Mouse (Mus musculus): Measurements from ENCODE around the gene Otogl. TPM values are rescaled to one million over a fixed set of nuclear protein-coding genes. Genes with fewer than 3 reads are reported as not detected.

Otogl gene
- 0.10 and 0.19 TPM in 2 replicates for polyA plus RNA-seq (2012; rRNA removed)

- no peak within 1 kb of the TSS for H3K4me3 ChIP-seq (ENCODE audit: insufficient read depth, low read length)
- TF ChIP-seq POLR2A (IDR thresholded peaks at IDR 0.05; ENCODE audit: extremely low read depth, insufficient read depth, low read length) (no peak), CTCF (IDR thresholded peaks at IDR 0.05; ENCODE audit: extremely low read depth, insufficient read depth, low read length) (no peak)
- H3K4me1 ChIP-seq (ENCODE audit: control insufficient read depth, insufficient read depth, low read length), result no peaks in the 10 kb centered on the region
- no peak within 1 kb of the TSS for H3K27ac ChIP-seq (ENCODE audit: insufficient read depth, low read length)
Observed at GRCm38 (mm10) chr10:107912084-107912573, at the start of gene Otogl. Gene Otogl, minus strand, starts transcription at chr10:107912134.

GRCm38 (mm10) chr10:107956588-107956987 lies 44.7 kb upstream of the Otogl start:
- TF ChIP-seq POLR2A (IDR thresholded peaks at IDR 0.05; ENCODE audit: extremely low read depth, insufficient read depth, low read length) (no peak), CTCF (IDR thresholded peaks at IDR 0.05; ENCODE audit: extremely low read depth, insufficient read depth, low read length) (no peak)
- Histone ChIP-seq H3K4me3 (ENCODE audit: insufficient read depth, low read length) (no peak overlapping the region), H3K4me1 (ENCODE audit: control insufficient read depth, insufficient read depth, low read length) (no peaks in the 10 kb centered on the region), H3K27ac (ENCODE audit: insufficient read depth, low read length) (no peak overlapping the region)

- no peak for TF ChIP-seq POLR2A (IDR thresholded peaks at IDR 0.05; ENCODE audit: extremely low read depth, insufficient read depth, low read length)
- TF ChIP-seq CTCF (IDR thresholded peaks at IDR 0.05; ENCODE audit: extremely low read depth, insufficient read depth, low read length), result no peak
- no peak overlapping the region for H3K27ac ChIP-seq (ENCODE audit: insufficient read depth, low read length)
- no peaks in the 10 kb centered on the region for H3K4me1 ChIP-seq (ENCODE audit: control insufficient read depth, insufficient read depth, low read length)
- H3K4me3 ChIP-seq (ENCODE audit: insufficient read depth, low read length), result no peak overlapping the region
Observed at GRCm38 (mm10) chr10:107954444-107954843, 42.5 kb upstream of the Otogl start.

- H3K27ac ChIP-seq (ENCODE audit: insufficient read depth, low read length), result no peak overlapping the region
- H3K4me3 ChIP-seq (ENCODE audit: insufficient read depth, low read length), result no peak overlapping the region
- H3K4me1 ChIP-seq (ENCODE audit: control insufficient read depth, insufficient read depth, low read length), result no peaks in the 10 kb centered on the region; the same call in 1 of the 2 replicates
- no peak for TF ChIP-seq POLR2A (IDR thresholded peaks at IDR 0.05; ENCODE audit: extremely low read depth, insufficient read depth, low read length)
- no peak for TF ChIP-seq CTCF (IDR thresholded peaks at IDR 0.05; ENCODE audit: extremely low read depth, insufficient read depth, low read length)
Observed at GRCm38 (mm10) chr10:107951596-107951995, 39.7 kb upstream of the Otogl start.

- Histone ChIP-seq H3K27ac (ENCODE audit: insufficient read depth, low read length) (no peak overlapping the region), H3K4me1 (ENCODE audit: control insufficient read depth, insufficient read depth, low read length) (no peaks in the 10 kb centered on the region; the same call in 1 of the 2 replicates), H3K4me3 (ENCODE audit: insufficient read depth, low read length) (no peak overlapping the region)
- TF ChIP-seq POLR2A (IDR thresholded peaks at IDR 0.05; ENCODE audit: extremely low read depth, insufficient read depth, low read length) (no peak), CTCF (IDR thresholded peaks at IDR 0.05; ENCODE audit: extremely low read depth, insufficient read depth, low read length) (peak; percentile 53; the same call in 1 of the 2 replicates)
Observed at GRCm38 (mm10) chr10:107949945-107950344, 38.0 kb upstream of the Otogl start.

GRCm38 (mm10) chr10:107948647-107949046 lies 36.7 kb upstream of the Otogl start:
- Histone ChIP-seq H3K4me1 (ENCODE audit: control insufficient read depth, insufficient read depth, low read length) (no peaks in the 10 kb centered on the region; the same call in 1 of the 2 replicates), H3K4me3 (ENCODE audit: insufficient read depth, low read length) (no peak overlapping the region), H3K27ac (ENCODE audit: insufficient read depth, low read length) (no peak overlapping the region)
- no peak for TF ChIP-seq POLR2A (IDR thresholded peaks at IDR 0.05; ENCODE audit: extremely low read depth, insufficient read depth, low read length)
- no peak for TF ChIP-seq CTCF (IDR thresholded peaks at IDR 0.05; ENCODE audit: extremely low read depth, insufficient read depth, low read length)

GRCm38 (mm10) chr10:107948038-107948437 lies 36.1 kb upstream of the Otogl start:
- TF ChIP-seq CTCF (IDR thresholded peaks at IDR 0.05; ENCODE audit: extremely low read depth, insufficient read depth, low read length), result no peak
- no peak for TF ChIP-seq POLR2A (IDR thresholded peaks at IDR 0.05; ENCODE audit: extremely low read depth, insufficient read depth, low read length)
- no peak overlapping the region for H3K4me3 ChIP-seq (ENCODE audit: insufficient read depth, low read length)

GRCm38 (mm10) chr10:107946348-107946747 lies 34.4 kb upstream of the Otogl start:
- Histone ChIP-seq H3K4me1 (ENCODE audit: control insufficient read depth, insufficient read depth, low read length) (no peaks in the 10 kb centered on the region; the same call in 1 of the 2 replicates), H3K27ac (ENCODE audit: insufficient read depth, low read length) (no peak overlapping the region), H3K4me3 (ENCODE audit: insufficient read depth, low read length) (no peak overlapping the region)
- no peak for TF ChIP-seq POLR2A (IDR thresholded peaks at IDR 0.05; ENCODE audit: extremely low read depth, insufficient read depth, low read length)
- TF ChIP-seq CTCF (IDR thresholded peaks at IDR 0.05; ENCODE audit: extremely low read depth, insufficient read depth, low read length), result no peak

More at GRCm38 (mm10) chr10:107948038-107948437, 36.1 kb upstream of the Otogl start:
- H3K27ac ChIP-seq (ENCODE audit: insufficient read depth, low read length), result no peak overlapping the region
- H3K4me1 ChIP-seq (ENCODE audit: control insufficient read depth, insufficient read depth, low read length), result no peaks in the 10 kb centered on the region; the same call in 1 of the 2 replicates

- H3K27ac ChIP-seq (ENCODE audit: insufficient read depth, low read length), result no peak overlapping the region
- TF ChIP-seq CTCF (IDR thresholded peaks at IDR 0.05; ENCODE audit: extremely low read depth, insufficient read depth, low read length) (no peak), POLR2A (IDR thresholded peaks at IDR 0.05; ENCODE audit: extremely low read depth, insufficient read depth, low read length) (no peak)
- H3K4me1 ChIP-seq (ENCODE audit: control insufficient read depth, insufficient read depth, low read length), result no peaks in the 10 kb centered on the region; the same call in none of the 2 replicates
- no peak overlapping the region for H3K4me3 ChIP-seq (ENCODE audit: insufficient read depth, low read length)
Observed at GRCm38 (mm10) chr10:107943859-107944258, 31.9 kb upstream of the Otogl start.

GRCm38 (mm10) chr10:107941188-107941900 lies 29.4 kb upstream of the Otogl start:
- no peak overlapping the region for H3K27ac ChIP-seq (ENCODE audit: insufficient read depth, low read length)
- no peak overlapping the region for H3K4me3 ChIP-seq (ENCODE audit: insufficient read depth, low read length)
- TF ChIP-seq POLR2A (IDR thresholded peaks at IDR 0.05; ENCODE audit: extremely low read depth, insufficient read depth, low read length) (no peak), CTCF (IDR thresholded peaks at IDR 0.05; ENCODE audit: extremely low read depth, insufficient read depth, low read length) (no peak)
- no peaks in the 10 kb centered on the region; the same call in 1 of the 2 replicates for H3K4me1 ChIP-seq (ENCODE audit: control insufficient read depth, insufficient read depth, low read length)

Measured in cortical plate, adult 2 months (tissue).